Comparison of ENCODE assay signal across 8 mouse cellular contexts in genomic region chr5:140619895-140620736, GRCm38 (mm10). TPM values are rescaled to one million over a fixed set of nuclear protein-coding genes. Genes with fewer than 3 reads are reported as not detected.
DNase-seq lines count a peak whose midpoint lies in the region; ATAC-seq and TF ChIP-seq lines count a peak whose summit lies in the region.

No protein-coding gene starts in this region.

- no peak overlapping the region for H3K4me2 ChIP-seq in stomach, embryonic 15.5 days
- H3K4me2 ChIP-seq in stomach, postnatal 0 days (replicated peaks; ENCODE audit: low read depth) = no peak overlapping the region
- no peak overlapping the region for H3K4me2 ChIP-seq in hindbrain, postnatal 0 days (ENCODE audit: low read depth, low read length)
- H3K4me2 ChIP-seq in neural tube, embryonic 14.5 days (ENCODE audit: low read depth, low read length) = no peak overlapping the region

- 64% methylated on average over 7 of the region's 7 CpGs for WGBS in stomach, embryonic 15.5 days
- WGBS in stomach, postnatal 0 days = 57% methylated on average over 7 of the region's 7 CpGs
- WGBS in hindbrain, postnatal 0 days = 46% methylated on average over 7 of the region's 7 CpGs
- 47% methylated on average over 7 of the region's 7 CpGs for WGBS in neural tube, embryonic 14.5 days

- no peaks in the 10 kb centered on the region for H3K27me3 ChIP-seq in stomach, embryonic 15.5 days (replicated peaks)
- no peaks in the 10 kb centered on the region for H3K27me3 ChIP-seq in stomach, postnatal 0 days (ENCODE audit: control insufficient read depth, insufficient read depth, low read length)
- no peaks in the 10 kb centered on the region for H3K27me3 ChIP-seq in hindbrain, postnatal 0 days (ENCODE audit: insufficient read depth, low read length)
- H3K27me3 ChIP-seq in neural tube, embryonic 14.5 days (ENCODE audit: control insufficient read depth, insufficient read depth, low read length) = no peaks in the 10 kb centered on the region

- peaks cover 26% of the 10 kb centered on the region; the same call in 1 of the 2 replicates for H3K36me3 ChIP-seq in stomach, embryonic 15.5 days
- peaks cover 17% of the 10 kb centered on the region for H3K36me3 ChIP-seq in stomach, postnatal 0 days (ENCODE audit: control insufficient read depth, insufficient read depth, low read length)
- peaks cover 30% of the 10 kb centered on the region for H3K36me3 ChIP-seq in hindbrain, postnatal 0 days (ENCODE audit: insufficient read depth, low read length)
- peaks cover 33% of the 10 kb centered on the region for H3K36me3 ChIP-seq in neural tube, embryonic 14.5 days (ENCODE audit: control insufficient read depth, insufficient read depth, low read length)

- peak overlapping the region; percentile 16; the same call in 1 of the 2 replicates for H3K27ac ChIP-seq in stomach, embryonic 15.5 days
- no peak overlapping the region for H3K27ac ChIP-seq in stomach, postnatal 0 days (replicated peaks)
- H3K27ac ChIP-seq in hindbrain, postnatal 0 days = peak overlapping the region; percentile 38; the same call in 1 of the 2 replicates
- peak overlapping the region; percentile 48; the same call in 1 of the 2 replicates for H3K27ac ChIP-seq in neural tube, embryonic 14.5 days (ENCODE audit: low read depth, low read length)

- no peak for TF ChIP-seq CTCF in stomach, postnatal 0 days (IDR thresholded peaks at IDR 0.05; ENCODE audit: low read depth)
- TF ChIP-seq CTCF in hindbrain, postnatal 0 days (IDR thresholded peaks at IDR 0.05; ENCODE audit: low read depth) = no peak

- H3K4me3 ChIP-seq in stomach, embryonic 15.5 days (replicated peaks) = no peak overlapping the region
- H3K4me3 ChIP-seq in stomach, postnatal 0 days (ENCODE audit: low read depth, low read length) = no peak overlapping the region
- H3K4me3 ChIP-seq in hindbrain, postnatal 0 days (ENCODE audit: low read length) = no peak overlapping the region
- H3K4me3 ChIP-seq in neural tube, embryonic 14.5 days (ENCODE audit: low read depth, low read length) = no peak overlapping the region

- H3K9me3 ChIP-seq in stomach, embryonic 15.5 days = no peaks in the 10 kb centered on the region
- H3K9me3 ChIP-seq in stomach, postnatal 0 days (ENCODE audit: control insufficient read depth, low read length) = no peaks in the 10 kb centered on the region
- H3K9me3 ChIP-seq in hindbrain, postnatal 0 days (ENCODE audit: low read length) = no peaks in the 10 kb centered on the region
- H3K9me3 ChIP-seq in neural tube, embryonic 14.5 days (ENCODE audit: control insufficient read depth, low read length) = no peaks in the 10 kb centered on the region

- peaks cover 5% of the 10 kb centered on the region for H3K4me1 ChIP-seq in stomach, embryonic 15.5 days
- H3K4me1 ChIP-seq in stomach, postnatal 0 days (replicated peaks; ENCODE audit: control insufficient read depth, insufficient read depth) = no peaks in the 10 kb centered on the region
- no peaks in the 10 kb centered on the region for H3K4me1 ChIP-seq in hindbrain, postnatal 0 days (ENCODE audit: insufficient read depth, low read length)
- no peaks in the 10 kb centered on the region for H3K4me1 ChIP-seq in neural tube, embryonic 14.5 days (ENCODE audit: control insufficient read depth, insufficient read depth, low read length)

- no peak for TF ChIP-seq EP300 in stomach, postnatal 0 days (optimal IDR thresholded peaks at IDR 0.05)

- ATAC-seq in CD4-positive, CD25-positive, alpha-beta regulatory T cell, adult 4 months = no peak
- ATAC-seq in stomach, embryonic 15.5 days (ENCODE audit: insufficient read depth, low FRiP score, low read depth) = no peak
- ATAC-seq in stomach, postnatal 0 days (ENCODE audit: low FRiP score, low TSS enrichment) = no peak
- ATAC-seq in hindbrain, postnatal 0 days = peak; percentile 43
- ATAC-seq in neural tube, embryonic 14.5 days (ENCODE audit: low read depth) = peak; percentile 27

- no peak overlapping the region for H3K9ac ChIP-seq in stomach, embryonic 15.5 days
- H3K9ac ChIP-seq in stomach, postnatal 0 days (ENCODE audit: low read length) = no peak overlapping the region
- no peak overlapping the region for H3K9ac ChIP-seq in hindbrain, postnatal 0 days (replicated peaks; ENCODE audit: low read length)
- H3K9ac ChIP-seq in neural tube, embryonic 14.5 days (replicated peaks; ENCODE audit: low read depth, low read length) = no peak overlapping the region

- DNase-seq in CD4-positive, CD25-positive, alpha-beta regulatory T cell, adult 2 months (ENCODE audit: low read depth, low spot score) = peak; percentile 45
- no peak for DNase-seq in stomach, postnatal 0 days (ENCODE audit: low spot score)
- DNase-seq in hindbrain, postnatal 0 days (ENCODE audit: low spot score) = no peak
- DNase-seq in spleen, adult 18-20 months = no peak
- DNase-seq in left cerebral cortex, adult 18-20 months (ENCODE audit: low spot score in 2 of 2) = no peak

RNA-seq across cellular contexts. Expression of gene Lfng, which starts 13.0 kb away (rescaled TPM):
- polyA plus RNA-seq in CD4-positive, CD25-positive, alpha-beta regulatory T cell, adult 4 months (2017; shearing (Covaris generic)) = 10 to 100 TPM; 24.2 to 26.2 TPM
- 24.5 and 25.6 TPM in 2 replicates for polyA plus RNA-seq in stomach, embryonic 15.5 days (2015; fragmentation: Nextera tagmentation; extraction: Ambion mirVana)
- polyA plus RNA-seq in stomach, postnatal 0 days (2015; fragmentation: Nextera tagmentation; extraction: Ambion mirVana) = 11.1 and 11.4 TPM in 2 replicates
- total RNA-seq in hindbrain, postnatal 0 days (2014; rRNA removed) = 81.4 and 112 TPM in 2 replicates
- polyA plus RNA-seq in hindbrain, postnatal 0 days (2015; fragmentation: Nextera tagmentation; extraction: Ambion mirVana) = 29.7 and 35.1 TPM in 2 replicates
- polyA plus RNA-seq in neural tube, embryonic 14.5 days (2014; fragmentation: Nextera tagmentation; extraction: Ambion mirVana) = 17.7 and 18.2 TPM in 2 replicates
- total RNA-seq in left cerebral cortex, adult 18-20 months (2021) = 10 to 100 TPM; 17.0 to 17.1 TPM

RNA-seq across cellular contexts. Expression of gene Ttyh3, which starts 28.7 kb away (rescaled TPM):
- 1 to 10 TPM; 4.9 to 6.7 TPM for polyA plus RNA-seq in CD4-positive, CD25-positive, alpha-beta regulatory T cell, adult 4 months (2017; shearing (Covaris generic))
- 31.9 and 38.0 TPM in 2 replicates for polyA plus RNA-seq in stomach, embryonic 15.5 days (2015; fragmentation: Nextera tagmentation; extraction: Ambion mirVana)
- 8.5 and 9.6 TPM in 2 replicates for polyA plus RNA-seq in stomach, postnatal 0 days (2015; fragmentation: Nextera tagmentation; extraction: Ambion mirVana)
- 253 and 260 TPM in 2 replicates for total RNA-seq in hindbrain, postnatal 0 days (2014; rRNA removed)
- 53.5 and 60.3 TPM in 2 replicates for polyA plus RNA-seq in hindbrain, postnatal 0 days (2015; fragmentation: Nextera tagmentation; extraction: Ambion mirVana)
- 85.5 and 89.4 TPM in 2 replicates for polyA plus RNA-seq in neural tube, embryonic 14.5 days (2014; fragmentation: Nextera tagmentation; extraction: Ambion mirVana)
- 100 to 1,000 TPM; 202 to 209 TPM for total RNA-seq in left cerebral cortex, adult 18-20 months (2021)

RNA-seq across cellular contexts. Expression of gene Grifin, which starts 55.2 kb away (rescaled TPM):
- 1 to 10 TPM; 1.5 to 3.8 TPM for polyA plus RNA-seq in CD4-positive, CD25-positive, alpha-beta regulatory T cell, adult 4 months (2017; shearing (Covaris generic))
- 0.23 and 0.39 TPM in 2 replicates for polyA plus RNA-seq in stomach, embryonic 15.5 days (2015; fragmentation: Nextera tagmentation; extraction: Ambion mirVana)
- 0.17 TPM in 2 replicates for polyA plus RNA-seq in stomach, postnatal 0 days (2015; fragmentation: Nextera tagmentation; extraction: Ambion mirVana)
- not detected in 2 replicates for total RNA-seq in hindbrain, postnatal 0 days (2014; rRNA removed)
- polyA plus RNA-seq in hindbrain, postnatal 0 days (2015; fragmentation: Nextera tagmentation; extraction: Ambion mirVana) = 0.25 and 0.32 TPM in 2 replicates
- polyA plus RNA-seq in neural tube, embryonic 14.5 days (2014; fragmentation: Nextera tagmentation; extraction: Ambion mirVana) = not detected in 2 replicates
- total RNA-seq in left cerebral cortex, adult 18-20 months (2021) = not detected

Comparison
In these comparisons a context has a peak if more than half of its experiments do, and no peak if none do; other contexts are left out.
1. ATAC-seq: peak in hindbrain, postnatal 0 days (single experiment) and neural tube, embryonic 14.5 days (single experiment); none in CD4-positive, CD25-positive, alpha-beta regulatory T cell, adult 4 months (single experiment), stomach, embryonic 15.5 days (single experiment) and stomach, postnatal 0 days (single experiment).